In the genomic region with DNA sequence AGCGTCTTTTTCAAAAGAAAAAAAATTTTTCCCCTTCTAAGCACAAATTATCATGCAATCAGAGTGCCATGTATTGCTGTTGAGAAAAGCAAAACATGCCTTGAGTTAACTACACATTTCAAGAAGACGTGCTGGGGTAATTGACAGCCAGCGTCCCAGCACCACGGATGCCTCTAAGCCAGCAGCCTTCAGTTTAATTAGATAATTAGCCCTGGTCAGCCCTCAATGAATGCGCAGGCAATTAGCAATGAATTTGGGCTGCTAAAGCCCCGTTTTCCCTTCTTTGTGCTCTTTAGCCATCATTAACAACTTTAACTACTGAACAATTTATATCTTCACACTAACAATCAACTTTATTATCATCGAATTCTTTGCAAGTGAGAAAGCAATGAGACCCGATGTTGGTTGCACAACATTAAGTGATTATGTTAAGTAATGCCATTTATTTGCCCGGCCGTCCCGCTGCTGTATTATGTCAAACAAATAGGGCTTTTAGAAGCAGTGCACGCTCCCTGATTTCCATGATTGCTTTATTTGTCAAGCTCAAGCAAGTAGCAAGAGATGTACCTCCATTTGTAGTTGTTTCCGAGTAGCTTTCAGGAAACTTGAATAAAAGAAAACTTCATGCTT, we compare ENCODE assay signal across 18 mouse cellular contexts. TPM values are rescaled to one million over a fixed set of nuclear protein-coding genes. Genes with fewer than 3 reads are reported as not detected.
DNase-seq lines count a peak whose midpoint lies in the region; ATAC-seq and TF ChIP-seq lines count a peak whose summit lies in the region.
"Had no signal": no experiment of that assay in that cellular context is flagged by ENCODE, and none has a peak within 500 bp of the region (broad histone marks: within the 10 kb centered on the region; RNA-seq: fewer than 3 reads in every experiment).

No protein-coding gene starts in this region.

- no peak for DNase-seq in hindbrain, embryonic 14.5 days (ENCODE audit: low spot score)
- peak; percentile 90 for DNase-seq in Muller cell, postnatal 12 days (ENCODE audit: inconsistent ontology term)
- peak; percentile 42 for DNase-seq in midbrain, postnatal 0 days (ENCODE audit: low spot score)
- no peak for DNase-seq in urinary bladder, adult 2 months (ENCODE audit: low spot score)
- no peak for DNase-seq in lung, postnatal 0 days (ENCODE audit: low spot score)
- DNase-seq: adrenal gland, postnatal 25 days; B cell, adult 2 months; cerebellum, adult 8-10 months; gastrocnemius, postnatal 14 days; kidney, adult 2 months; kidney, postnatal 25 days; lung, postnatal 14 days; thymus, adult 18-20 months had no signal

- no peaks in the 10 kb centered on the region for H3K36me3 ChIP-seq in hindbrain, embryonic 15.5 days
- no peaks in the 10 kb centered on the region for H3K36me3 ChIP-seq in hindbrain, embryonic 14.5 days (replicated peaks; ENCODE audit: control insufficient read depth, insufficient read depth)
- no peaks in the 10 kb centered on the region for H3K36me3 ChIP-seq in forebrain, embryonic 13.5 days (ENCODE audit: poor library complexity, severe bottlenecking)
- no peaks in the 10 kb centered on the region for H3K36me3 ChIP-seq in midbrain, postnatal 0 days (ENCODE audit: insufficient read depth, low read length)
- H3K36me3 ChIP-seq in lung, postnatal 0 days (ENCODE audit: insufficient read depth, low read length), result no peaks in the 10 kb centered on the region
- H3K36me3 ChIP-seq: liver, embryonic 15.5 days had no signal

- no peak for TF ChIP-seq CTCF in midbrain, postnatal 0 days (IDR thresholded peaks at IDR 0.05)
- no peak for TF ChIP-seq CTCF in lung, postnatal 0 days (IDR thresholded peaks at IDR 0.05)

- peaks cover 24% of the 10 kb centered on the region for H3K27me3 ChIP-seq in hindbrain, embryonic 15.5 days
- H3K27me3 ChIP-seq in hindbrain, embryonic 14.5 days (ENCODE audit: control insufficient read depth, insufficient read depth, low read length), result peaks cover 29% of the 10 kb centered on the region
- H3K27me3 ChIP-seq in forebrain, embryonic 13.5 days, result peaks cover 90% of the 10 kb centered on the region
- no peaks in the 10 kb centered on the region for H3K27me3 ChIP-seq in midbrain, postnatal 0 days (ENCODE audit: insufficient read depth, low read length)
- no peaks in the 10 kb centered on the region for H3K27me3 ChIP-seq in lung, postnatal 0 days (replicated peaks; ENCODE audit: insufficient read depth, low read length)
- H3K27me3 ChIP-seq: liver, embryonic 15.5 days; Patski had no signal

- no peak overlapping the region for H3K9ac ChIP-seq in hindbrain, embryonic 15.5 days
- no peak overlapping the region for H3K9ac ChIP-seq in hindbrain, embryonic 14.5 days
- H3K9ac ChIP-seq in forebrain, embryonic 13.5 days, result no peak overlapping the region
- no peak overlapping the region for H3K9ac ChIP-seq in midbrain, postnatal 0 days (replicated peaks; ENCODE audit: low read length, poor library complexity, severe bottlenecking)
- H3K9ac ChIP-seq in lung, postnatal 0 days (replicated peaks; ENCODE audit: low read depth), result no peak overlapping the region
- H3K9ac ChIP-seq: liver, embryonic 15.5 days had no signal

- peak overlapping the region; percentile 11; the same call in 1 of the 2 replicates for H3K4me2 ChIP-seq in hindbrain, embryonic 15.5 days
- H3K4me2 ChIP-seq in hindbrain, embryonic 14.5 days (replicated peaks), result no peak overlapping the region
- H3K4me2 ChIP-seq in forebrain, embryonic 13.5 days, result no peak overlapping the region
- no peak overlapping the region for H3K4me2 ChIP-seq in midbrain, postnatal 0 days (ENCODE audit: low read depth, low read length, poor library complexity, severe bottlenecking)
- no peak overlapping the region for H3K4me2 ChIP-seq in lung, postnatal 0 days (replicated peaks; ENCODE audit: low read depth, low read length)
- H3K4me2 ChIP-seq: liver, embryonic 15.5 days had no signal

- H3K9me3 ChIP-seq in hindbrain, embryonic 15.5 days, result no peaks in the 10 kb centered on the region
- 0 out of 2 replicates have a peak, but pooled peaks cover 3% of the 10 kb centered on the region for H3K9me3 ChIP-seq in hindbrain, embryonic 14.5 days (ENCODE audit: control insufficient read depth, low read length)
- H3K9me3 ChIP-seq in forebrain, embryonic 13.5 days (replicated peaks), result peaks cover 13% of the 10 kb centered on the region
- no peaks in the 10 kb centered on the region for H3K9me3 ChIP-seq in midbrain, postnatal 0 days (ENCODE audit: low read length)
- no peaks in the 10 kb centered on the region for H3K9me3 ChIP-seq in lung, postnatal 0 days (ENCODE audit: low read length)
- H3K9me3 ChIP-seq: liver, embryonic 15.5 days had no signal

- no peak overlapping the region for H3K27ac ChIP-seq in hindbrain, embryonic 15.5 days (replicated peaks)
- H3K27ac ChIP-seq in hindbrain, embryonic 14.5 days, result no peak overlapping the region
- no peak overlapping the region for H3K27ac ChIP-seq in forebrain, embryonic 13.5 days
- H3K27ac ChIP-seq in midbrain, postnatal 0 days (ENCODE audit: low read depth, low read length), result no peak overlapping the region
- H3K27ac ChIP-seq in lung, postnatal 0 days (ENCODE audit: low read length), result no peak overlapping the region
- H3K27ac ChIP-seq: liver, embryonic 15.5 days had no signal

- no peak overlapping the region for H3K4me3 ChIP-seq in hindbrain, embryonic 15.5 days
- no peak overlapping the region for H3K4me3 ChIP-seq in hindbrain, embryonic 14.5 days (replicated peaks; ENCODE audit: low read length)
- no peak overlapping the region for H3K4me3 ChIP-seq in forebrain, embryonic 13.5 days
- no peak overlapping the region for H3K4me3 ChIP-seq in midbrain, postnatal 0 days (ENCODE audit: low read depth, low read length)
- H3K4me3 ChIP-seq in lung, postnatal 0 days (ENCODE audit: low read depth, low read length), result no peak overlapping the region
- H3K4me3 ChIP-seq: liver, embryonic 15.5 days had no signal

- peak; percentile 34; the same call in 1 of the 2 replicates for ATAC-seq in hindbrain, embryonic 15.5 days (ENCODE audit: low FRiP score, low read depth)
- ATAC-seq in hindbrain, embryonic 14.5 days (ENCODE audit: low FRiP score), result no peak
- ATAC-seq in forebrain, embryonic 13.5 days, result peak; percentile 94
- ATAC-seq in midbrain, postnatal 0 days (ENCODE audit: low FRiP score), result no peak
- no peak for ATAC-seq in lung, postnatal 0 days
- ATAC-seq: activated CD4-positive, CD25-positive, alpha-beta regulatory T cell, adult 4 months; Patski had no signal

- WGBS in hindbrain, embryonic 15.5 days, result 25% methylated on average over 13 of the region's 13 CpGs
- 29% methylated on average over 13 of the region's 13 CpGs for WGBS in hindbrain, embryonic 14.5 days
- 3% methylated on average over 13 of the region's 13 CpGs for WGBS in forebrain, embryonic 13.5 days
- 36% methylated on average over 13 of the region's 13 CpGs for WGBS in midbrain, postnatal 0 days
- WGBS in lung, postnatal 0 days, result 61% methylated on average over 13 of the region's 13 CpGs

- H3K4me1 ChIP-seq in hindbrain, embryonic 15.5 days (replicated peaks), result peaks cover 11% of the 10 kb centered on the region
- H3K4me1 ChIP-seq in hindbrain, embryonic 14.5 days (replicated peaks; ENCODE audit: control insufficient read depth, insufficient read depth, low read length), result peaks cover 12% of the 10 kb centered on the region; the same call in 1 of the 2 replicates
- peaks cover 17% of the 10 kb centered on the region for H3K4me1 ChIP-seq in forebrain, embryonic 13.5 days
- H3K4me1 ChIP-seq in midbrain, postnatal 0 days (ENCODE audit: insufficient read depth, low read length), result no peaks in the 10 kb centered on the region
- no peaks in the 10 kb centered on the region for H3K4me1 ChIP-seq in lung, postnatal 0 days (ENCODE audit: insufficient read depth, low read depth, low read length)
- H3K4me1 ChIP-seq: liver, embryonic 15.5 days had no signal

- no peak for TF ChIP-seq EP300 in lung, postnatal 0 days (IDR thresholded peaks at IDR 0.05)

RNA-seq across cellular contexts. Expression of a gene that starts 11.1 kb away (rescaled TPM):
- polyA plus RNA-seq in hindbrain, embryonic 15.5 days (2015; fragmentation: Nextera tagmentation; extraction: Ambion mirVana), result 81.7 and 86.7 TPM in 2 replicates
- polyA plus RNA-seq in hindbrain, embryonic 14.5 days (2014; fragmentation: Nextera tagmentation; extraction: Ambion mirVana), result 99.1 and 104 TPM in 2 replicates
- 56.1 and 57.2 TPM in 2 replicates for polyA plus RNA-seq in forebrain, embryonic 13.5 days (2015; fragmentation: Nextera tagmentation; extraction: Ambion mirVana)
- total RNA-seq in midbrain, postnatal 0 days (2014; rRNA removed), result 56.2 and 58.5 TPM in 2 replicates
- 50.9 and 53.5 TPM in 2 replicates for polyA plus RNA-seq in midbrain, postnatal 0 days (2015; fragmentation: Nextera tagmentation; extraction: Ambion mirVana)
- polyA plus RNA-seq in urinary bladder, adult 2 months (2012; rRNA removed), result 10.1 and 12.6 TPM in 2 replicates
- polyA plus RNA-seq in lung, postnatal 0 days (2015; fragmentation: Nextera tagmentation; extraction: Ambion mirVana), result 27.9 and 31.8 TPM in 2 replicates

RNA-seq across cellular contexts. Expression of a gene that starts 24.6 kb away (rescaled TPM):
- 1.6 and 2.5 TPM in 2 replicates for polyA plus RNA-seq in hindbrain, embryonic 15.5 days (2015; fragmentation: Nextera tagmentation; extraction: Ambion mirVana)
- polyA plus RNA-seq in hindbrain, embryonic 14.5 days (2014; fragmentation: Nextera tagmentation; extraction: Ambion mirVana), result 1.2 and 1.8 TPM in 2 replicates
- 0.08 and 0.10 TPM in 2 replicates for polyA plus RNA-seq in forebrain, embryonic 13.5 days (2015; fragmentation: Nextera tagmentation; extraction: Ambion mirVana)
- total RNA-seq in midbrain, postnatal 0 days (2014; rRNA removed), result 0.57 and 0.60 TPM in 2 replicates
- polyA plus RNA-seq in midbrain, postnatal 0 days (2015; fragmentation: Nextera tagmentation; extraction: Ambion mirVana), result 0.35 and 0.60 TPM in 2 replicates
- polyA plus RNA-seq in urinary bladder, adult 2 months (2012; rRNA removed), result 1.1 and 1.2 TPM in 2 replicates
- 2.1 and 2.6 TPM in 2 replicates for polyA plus RNA-seq in lung, postnatal 0 days (2015; fragmentation: Nextera tagmentation; extraction: Ambion mirVana)

Comparison
In these comparisons a context has a peak if more than half of its experiments do, and no peak if none do; other contexts are left out.
1. ATAC-seq: peak in hindbrain, embryonic 15.5 days (single experiment) and forebrain, embryonic 13.5 days (single experiment); none in hindbrain, embryonic 14.5 days (single experiment), midbrain, postnatal 0 days (single experiment) and lung, postnatal 0 days (single experiment).
2. DNase-seq: peak in Muller cell, postnatal 12 days (single experiment) and midbrain, postnatal 0 days (single experiment); none in hindbrain, embryonic 14.5 days (single experiment), urinary bladder, adult 2 months (single experiment) and lung, postnatal 0 days (single experiment).